Mouse (Mus musculus): ENCODE results near the gene Olfr625-ps1. TPM values are rescaled to one million over a fixed set of nuclear protein-coding genes. Genes with fewer than 3 reads are reported as not detected.
"Not testable (repeated sequence)": the region's sequence is repeated elsewhere in the genome, so short reads cannot be mapped to it uniquely, and the experiment has no call there.

Olfr625-ps1 gene
- polyA plus RNA-seq (2015; fragmentation: Nextera tagmentation; extraction: Ambion mirVana) = not detected in 2 replicates

- no peak within 1 kb of the TSS for H3K4me3 ChIP-seq (replicated peaks)
- no peak within 1 kb of the TSS for H3K27ac ChIP-seq
- ATAC-seq = no peak
- no peaks in the 10 kb centered on the region for H3K27me3 ChIP-seq
- H3K9me3 ChIP-seq = no peaks in the 10 kb centered on the region
- H3K36me3 ChIP-seq = no peaks in the 10 kb centered on the region
- H3K9ac ChIP-seq (replicated peaks) = no peak within 1 kb of the TSS
- no peak within 1 kb of the TSS for H3K4me2 ChIP-seq (replicated peaks)
- H3K4me1 ChIP-seq (replicated peaks) = no peaks in the 10 kb centered on the region
Measured at GRCm38 (mm10) chr7:103682420-103682819, at the start of gene Olfr625-ps1. Gene Olfr625-ps1, plus strand, starts transcription at chr7:103682720.

- Histone ChIP-seq H3K27ac (no peak overlapping the region), H3K36me3 (no peaks in the 10 kb centered on the region), H3K4me1 (replicated peaks) (no peaks in the 10 kb centered on the region), H3K4me2 (replicated peaks) (no peak overlapping the region), H3K9me3 (no peaks in the 10 kb centered on the region), H3K27me3 (no peaks in the 10 kb centered on the region), H3K9ac (replicated peaks) (no peak overlapping the region), H3K4me3 (replicated peaks) (no peak overlapping the region)
- no peak for ATAC-seq
Measured at GRCm38 (mm10) chr7:103636795-103637194, 45.7 kb upstream of the Olfr625-ps1 start.

DNA sequence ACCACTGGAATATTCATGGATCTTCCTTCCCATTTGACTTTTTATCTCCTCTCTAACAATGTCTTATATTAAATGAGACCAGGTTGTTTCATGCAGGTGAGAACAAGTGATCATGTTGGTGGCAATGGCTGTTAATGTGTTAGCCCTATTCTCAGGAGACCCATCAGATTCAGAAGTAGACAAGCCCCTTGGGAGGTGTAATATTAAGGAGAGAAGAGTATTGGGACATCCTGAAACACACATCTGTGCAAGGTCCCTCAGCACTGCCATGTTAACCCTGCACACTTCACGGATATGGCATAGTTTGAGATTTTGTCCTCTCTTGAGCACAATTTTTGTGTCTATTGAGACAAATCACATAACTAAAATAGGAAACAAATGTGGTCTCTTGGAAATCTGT lies 39.9 kb upstream of the Olfr625-ps1 start, which contains the start of gene Olfr622:
Gene Olfr622, minus strand, starts transcription at position 101 of the 400 bp plus-strand sequence.
- H3K27ac ChIP-seq = no peak within 1 kb of the TSS
- no peak within 1 kb of the TSS for H3K4me3 ChIP-seq (replicated peaks)
- no peak within 1 kb of the TSS for H3K4me2 ChIP-seq (replicated peaks)
- H3K36me3 ChIP-seq = no peaks in the 10 kb centered on the region
- ATAC-seq = no peak
- H3K27me3 ChIP-seq = no peaks in the 10 kb centered on the region
- H3K9me3 ChIP-seq = no peaks in the 10 kb centered on the region
- no peaks in the 10 kb centered on the region for H3K4me1 ChIP-seq (replicated peaks)
- WGBS = 70% methylated on average over 1 of the region's 1 CpGs
- no peak within 1 kb of the TSS for H3K9ac ChIP-seq (replicated peaks)

- Histone ChIP-seq H3K36me3 (no peaks in the 10 kb centered on the region), H3K27me3 (no peaks in the 10 kb centered on the region), H3K4me1 (replicated peaks) (no peaks in the 10 kb centered on the region), H3K9ac (replicated peaks) (no peak overlapping the region), H3K27ac (no peak overlapping the region), H3K4me2 (replicated peaks) (no peak overlapping the region), H3K4me3 (replicated peaks) (no peak overlapping the region), H3K9me3 (no peaks in the 10 kb centered on the region)
- WGBS = 88% methylated on average over 4 of the region's 4 CpGs
- no peak for ATAC-seq
Measured at GRCm38 (mm10) chr7:103644070-103644469, 38.5 kb upstream of the Olfr625-ps1 start.

DNA sequence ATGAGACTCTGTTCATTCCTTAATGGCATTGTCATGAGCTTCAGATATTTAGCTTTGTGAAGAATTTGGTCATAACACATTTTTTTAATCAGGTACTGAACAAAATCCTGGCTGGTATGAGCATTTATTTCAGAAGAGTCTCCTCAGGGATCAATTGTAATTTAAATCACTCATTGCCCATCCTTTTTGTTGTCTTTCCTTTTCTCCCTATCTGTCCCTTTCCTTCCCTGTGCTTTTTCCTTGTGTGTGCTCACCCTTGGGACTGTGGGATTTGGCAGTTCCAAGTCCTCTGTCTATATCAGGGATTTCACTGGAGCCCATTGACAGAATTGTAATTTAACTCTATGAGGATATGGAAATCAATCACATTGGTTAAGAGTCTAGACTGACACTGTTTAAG lies 18.9 kb upstream of the Olfr625-ps1 start, which contains the start of gene Olfr623:
Gene Olfr623, minus strand, starts transcription at position 101 of the 400 bp plus-strand sequence.
- Histone ChIP-seq H3K4me1 (replicated peaks) (no peaks in the 10 kb centered on the region), H3K27ac (no peak within 1 kb of the TSS), H3K36me3 (no peaks in the 10 kb centered on the region), H3K27me3 (no peaks in the 10 kb centered on the region), H3K4me3 (replicated peaks) (no peak within 1 kb of the TSS), H3K4me2 (replicated peaks) (no peak within 1 kb of the TSS), H3K9ac (replicated peaks) (no peak within 1 kb of the TSS), H3K9me3 (no peaks in the 10 kb centered on the region)
- no peak for ATAC-seq

DNA sequence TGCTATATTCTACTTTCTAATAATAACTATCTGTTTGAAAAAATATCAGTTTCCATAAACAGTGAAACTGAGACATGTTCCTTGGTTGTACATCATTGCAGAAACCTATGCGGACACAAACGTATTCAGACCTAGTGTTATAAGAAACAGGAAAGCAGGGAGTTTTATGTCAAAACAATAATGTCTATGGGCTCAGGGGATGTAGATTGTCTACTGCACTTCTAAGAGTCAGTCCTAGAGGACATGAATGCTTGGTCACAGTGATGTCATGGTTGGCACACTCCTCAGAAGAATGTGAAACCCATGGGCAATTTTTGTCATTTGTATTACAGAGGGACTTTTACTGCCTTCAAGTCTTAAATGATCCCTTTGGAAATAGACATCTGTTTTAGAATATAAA lies 11.4 kb upstream of the Olfr625-ps1 start, which contains the start of gene Olfr624:
Gene Olfr624, minus strand, starts transcription at position 101 of the 400 bp plus-strand sequence.
- 92% methylated on average over 2 of the region's 2 CpGs for WGBS
- H3K27me3 ChIP-seq = no peaks in the 10 kb centered on the region

DNA sequence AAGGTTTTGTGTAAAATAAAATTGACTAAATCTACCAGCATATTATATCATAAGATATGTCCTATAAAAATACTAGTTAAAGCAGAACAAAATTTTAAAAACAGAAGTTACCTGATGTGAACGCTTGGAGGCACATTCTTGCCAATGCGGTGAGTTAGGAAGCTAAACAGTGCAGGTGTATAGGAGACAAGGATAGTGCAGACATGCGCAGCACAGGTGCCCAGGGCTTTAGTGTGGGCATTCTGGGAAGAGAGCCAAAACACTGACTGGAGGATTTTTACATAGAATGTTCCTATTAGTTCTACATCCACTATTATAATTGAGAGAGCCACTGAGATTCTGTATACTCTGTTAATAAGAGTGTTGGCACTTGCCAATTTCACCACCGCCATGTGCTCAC lies 16.9 kb downstream of the Olfr625-ps1 start:
- no peak for ATAC-seq
- no peaks in the 10 kb centered on the region for H3K4me1 ChIP-seq (replicated peaks)
- no peak overlapping the region for H3K4me3 ChIP-seq (replicated peaks)
- 91% methylated on average over 4 of the region's 4 CpGs for WGBS
- H3K4me2 ChIP-seq (replicated peaks) = no peak overlapping the region
- H3K9me3 ChIP-seq = no peaks in the 10 kb centered on the region
- no peak overlapping the region for H3K9ac ChIP-seq (replicated peaks)
- H3K27ac ChIP-seq = no peak overlapping the region
- H3K27me3 ChIP-seq = no peaks in the 10 kb centered on the region
- H3K36me3 ChIP-seq = no peaks in the 10 kb centered on the region

More for the DNA sequence above, 11.4 kb upstream of the Olfr625-ps1 start, which contains the start of gene Olfr624:
- H3K9ac ChIP-seq (replicated peaks) = no peak within 1 kb of the TSS
- no peaks in the 10 kb centered on the region for H3K4me1 ChIP-seq (replicated peaks)
- H3K9me3 ChIP-seq = no peaks in the 10 kb centered on the region
- no peak within 1 kb of the TSS for H3K4me3 ChIP-seq (replicated peaks)
- H3K36me3 ChIP-seq = no peaks in the 10 kb centered on the region
- no peak within 1 kb of the TSS for H3K4me2 ChIP-seq (replicated peaks)
- no peak for ATAC-seq
- no peak within 1 kb of the TSS for H3K27ac ChIP-seq

DNA sequence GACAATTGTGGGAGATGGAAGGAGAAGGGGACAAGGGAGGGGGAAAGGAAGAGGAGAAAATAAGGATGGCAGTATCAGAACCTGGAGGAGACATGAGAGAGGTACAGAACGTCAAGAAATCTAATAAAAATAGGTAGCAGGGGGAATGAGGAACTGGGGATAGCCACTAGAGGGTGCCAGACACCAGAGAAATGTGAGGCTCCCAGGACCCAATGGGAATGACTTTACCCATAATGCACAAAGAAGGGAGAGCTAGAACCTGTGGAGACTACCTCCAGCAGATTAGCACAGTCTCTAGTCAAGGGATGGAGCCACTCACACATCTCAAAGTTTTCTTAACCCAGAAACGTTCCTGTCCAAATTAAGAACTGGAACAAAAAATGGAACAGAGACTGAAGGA lies 29.5 kb downstream of the Olfr625-ps1 start:
- H3K9me3 ChIP-seq = no peaks in the 10 kb centered on the region
- no peak overlapping the region for H3K9ac ChIP-seq (replicated peaks)
- H3K4me1 ChIP-seq (replicated peaks) = no peaks in the 10 kb centered on the region
- WGBS = 30% methylated on average over 2 of the region's 2 CpGs
- no peaks in the 10 kb centered on the region for H3K36me3 ChIP-seq
- H3K27me3 ChIP-seq = no peaks in the 10 kb centered on the region
- H3K4me3 ChIP-seq (replicated peaks) = no peak overlapping the region
- no peak overlapping the region for H3K27ac ChIP-seq
- no peak for ATAC-seq
- no peak overlapping the region for H3K4me2 ChIP-seq (replicated peaks)

- no peaks in the 10 kb centered on the region for H3K27me3 ChIP-seq
- no peak within 1 kb of the TSS for H3K4me3 ChIP-seq (replicated peaks)
- no peaks in the 10 kb centered on the region for H3K9me3 ChIP-seq
- no peak for ATAC-seq
- no peaks in the 10 kb centered on the region for H3K36me3 ChIP-seq
- no peak within 1 kb of the TSS for H3K4me2 ChIP-seq (replicated peaks)
- no peak within 1 kb of the TSS for H3K27ac ChIP-seq
- no peak within 1 kb of the TSS for H3K9ac ChIP-seq (replicated peaks)
- H3K4me1 ChIP-seq (replicated peaks) = no peaks in the 10 kb centered on the region
Measured at GRCm38 (mm10) chr7:103714371-103714770, 31.9 kb downstream of the Olfr625-ps1 start, which contains the start of gene Olfr243. Gene Olfr243, plus strand, starts transcription at chr7:103714671.

DNA sequence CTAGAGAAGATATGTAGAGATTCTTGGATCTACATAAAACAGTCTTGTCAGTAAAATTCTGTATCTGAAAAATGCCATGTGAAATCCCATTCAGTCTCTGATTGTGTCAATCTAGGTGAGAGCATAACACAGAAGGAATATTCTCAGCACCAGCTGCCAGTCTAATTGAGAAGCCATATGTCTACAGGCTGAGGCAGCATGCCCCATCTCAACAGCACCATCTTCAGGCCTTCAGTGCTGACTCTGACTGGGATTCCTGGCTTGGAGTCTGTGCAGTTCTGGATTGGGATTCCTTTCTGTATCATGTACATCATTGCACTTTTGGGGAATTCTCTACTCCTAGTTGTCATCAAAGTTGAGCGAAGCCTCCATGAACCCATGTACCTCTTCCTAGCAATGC lies 33.9 kb downstream of the Olfr625-ps1 start:
- not testable (repeated sequence) for H3K27me3 ChIP-seq; H3K4me2 ChIP-seq (replicated peaks); H3K27ac ChIP-seq; H3K9me3 ChIP-seq; H3K9ac ChIP-seq (replicated peaks); H3K4me3 ChIP-seq (replicated peaks); ATAC-seq; H3K36me3 ChIP-seq; H3K4me1 ChIP-seq (replicated peaks)
- WGBS = 96% methylated on average over 1 of the region's 1 CpGs

GRCm38 (mm10) chr7:103730074-103730473 lies 47.6 kb downstream of the Olfr625-ps1 start, which contains the start of gene Olfr628:
Gene Olfr628, plus strand, starts transcription at chr7:103730374.
- 86% methylated on average over 1 of the region's 1 CpGs for WGBS
- H3K4me3 ChIP-seq (replicated peaks) = no peak within 1 kb of the TSS
- no peak within 1 kb of the TSS for H3K27ac ChIP-seq
- no peaks in the 10 kb centered on the region for H3K4me1 ChIP-seq (replicated peaks)
- no peaks in the 10 kb centered on the region for H3K9me3 ChIP-seq
- H3K36me3 ChIP-seq = no peaks in the 10 kb centered on the region
- H3K9ac ChIP-seq (replicated peaks) = no peak within 1 kb of the TSS
- no peak within 1 kb of the TSS for H3K4me2 ChIP-seq (replicated peaks)
- no peak for ATAC-seq
- no peaks in the 10 kb centered on the region for H3K27me3 ChIP-seq

Measured in midbrain, embryonic 13.5 days (tissue).